Mouse (Mus musculus) ES-E14 (cell line): ENCODE measurements around the gene Cbx4. TPM values are rescaled to one million over a fixed set of nuclear protein-coding genes. Genes with fewer than 3 reads are reported as not detected.

Experiments used
- DNase-seq: peaks from one replicate; pipeline ENCODE4 v3.0.0-alpha.2; 2013; ENCODE audit warnings: low read depth, low spot score
- H3K27ac ChIP-seq: 2 replicates; pipeline ENCODE4 v1.5.1; 2012; ENCODE audit warnings: low read depth, mild to moderate bottlenecking, low read length, moderate library complexity, mixed read lengths; ENCODE audit not compliant: poor library complexity, insufficient read depth, severe bottlenecking
- H3K36me3 ChIP-seq: 2 replicates; pipeline ENCODE4 v1.6.1; 2012; ENCODE audit warnings: mild to moderate bottlenecking, low read length, moderate library complexity, mixed read lengths; ENCODE audit not compliant: control insufficient read depth, poor library complexity, insufficient read depth, severe bottlenecking
- H3K4me1 ChIP-seq, 2 experiments: fragments of 150-350 bp in 1 of 2; sonication (generic) in 1 of 2; 2 replicates each; pipeline ENCODE4 v1.6.1; 2012; ENCODE audit warnings: low read length in 2 of 2, mild to moderate bottlenecking in 1 of 2, mixed read lengths in 1 of 2; ENCODE audit not compliant: control insufficient read depth in 2 of 2, insufficient read depth in 2 of 2, poor library complexity in 1 of 2
- H3K4me3 ChIP-seq, 2 experiments: fragments of 150-350 bp in 1 of 2; sonication (generic) in 1 of 2; 2 replicates each; pipeline ENCODE4 v1.5.1; 2012; ENCODE audit warnings: low read length in 2 of 2, low read depth in 1 of 2, mild to moderate bottlenecking in 1 of 2, mixed read lengths in 1 of 2; ENCODE audit not compliant: insufficient read depth in 1 of 2, poor library complexity in 1 of 2, severe bottlenecking in 1 of 2
- H3K9ac ChIP-seq: 2 replicates; pipeline ENCODE4 v1.6.1; 2012; ENCODE audit warnings: low read depth, mild to moderate bottlenecking, low read length, mixed read lengths; ENCODE audit not compliant: poor library complexity, insufficient read depth, severe bottlenecking
- H3K9me3 ChIP-seq: fragments of 150-350 bp; sonication (generic); 2 replicates; pipeline ENCODE4 v1.6.1; 2012; ENCODE audit warnings: low read depth, mild to moderate bottlenecking, low read length; ENCODE audit not compliant: control insufficient read depth, insufficient read depth
- CHD2 ChIP-seq: IDR thresholded peaks from 2 replicates; pipeline ENCODE4 v1.6.1; 2014; ENCODE audit warnings: mild to moderate bottlenecking, low read depth, low read length, inconsistent platforms
- MAFK ChIP-seq: IDR thresholded peaks from 2 replicates; pipeline ENCODE4 v1.6.1; 2014; ENCODE audit warnings: mild to moderate bottlenecking, low read depth, low read length, inconsistent platforms; ENCODE audit not compliant: insufficient read depth
- ZC3H11A ChIP-seq: IDR thresholded peaks from 2 replicates; pipeline ENCODE4 v1.6.1; 2012; ENCODE audit warnings: low read depth, mild to moderate bottlenecking, inconsistent platforms, low read length, borderline replicate concordance
- ZNF384 ChIP-seq: IDR thresholded peaks from 2 replicates; pipeline ENCODE4 v1.6.1; 2012; ENCODE audit warnings: low read depth, low read length, inconsistent platforms
- in situ Hi-C, 2 experiments: fragments of 600-800 bp; cut with MboI; formaldehyde crosslinking; loops; one replicate each; pipeline ENCODE4 v1.15.1; 2025; ENCODE audit warnings: low sequenced_read_pairs in 2 of 2, inconsistent platforms in 1 of 2; ENCODE audit not compliant: unreplicated experiment in 2 of 2
- total RNA-seq: library from RNA; depleted of rRNA; stranded (reverse); fragments of 300-350 nt; gene quantifications from 2 replicates; pipeline ENCODE4 v1.2.3, GENCODE M21; 2012; rRNA removed

Cbx4 gene
- total RNA-seq, 1 experiment, result 1.8 TPM

DNA sequence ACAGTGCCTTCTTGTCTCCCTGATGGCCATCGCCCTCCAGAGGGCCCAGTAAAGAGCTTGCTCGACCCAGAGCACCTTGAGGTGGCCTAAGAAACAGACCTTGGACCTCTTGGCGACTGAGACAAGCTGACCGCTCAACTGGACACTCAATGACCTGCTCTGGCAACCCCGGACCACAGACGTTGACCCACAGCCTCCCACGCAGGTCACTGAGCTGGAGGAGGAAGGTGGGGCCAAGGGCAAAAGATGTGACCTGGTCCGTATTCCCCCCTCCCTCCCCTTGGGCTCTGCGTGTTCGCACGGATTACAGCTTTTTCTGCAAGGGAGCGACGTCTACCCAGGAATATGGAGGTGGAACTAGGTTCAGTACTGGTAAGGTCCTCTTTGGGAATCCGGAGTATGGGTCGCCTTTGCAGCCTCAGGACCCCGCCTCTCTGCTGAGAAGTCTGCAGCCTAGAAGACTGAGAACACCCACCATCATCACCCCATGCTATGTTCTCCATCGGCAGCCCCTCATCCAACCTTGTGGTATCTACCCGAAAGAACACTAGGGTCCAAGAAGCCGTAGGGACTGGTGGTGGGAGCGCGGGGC is 50.8 kb downstream of the Cbx4 start:
- H3K27ac ChIP-seq, result no peak overlapping the region
- no peaks in the 10 kb centered on the region for H3K9me3 ChIP-seq
- peaks cover 0 to 6% of the 10 kb centered on the region in 2 experiments; a peak in 1 of 4 replicates for H3K4me1 ChIP-seq
- 0 out of 2 replicates have a peak, but pooled peaks cover 4% of the 10 kb centered on the region for H3K36me3 ChIP-seq
- in situ Hi-C loops, result loop anchor here in 1 of 2 experiments (10.0 kb wide), 1 partner anchor 50 kb away; the partner anchor contains the start of gene Cbx4
- no peak overlapping the region for H3K9ac ChIP-seq
- TF ChIP-seq ZC3H11A (no peak), ZNF384 (no peak), MAFK (no peak), CHD2 (no peak)
- no peak overlapping the region for H3K4me3 ChIP-seq
- DNase-seq, result no peak

DNA sequence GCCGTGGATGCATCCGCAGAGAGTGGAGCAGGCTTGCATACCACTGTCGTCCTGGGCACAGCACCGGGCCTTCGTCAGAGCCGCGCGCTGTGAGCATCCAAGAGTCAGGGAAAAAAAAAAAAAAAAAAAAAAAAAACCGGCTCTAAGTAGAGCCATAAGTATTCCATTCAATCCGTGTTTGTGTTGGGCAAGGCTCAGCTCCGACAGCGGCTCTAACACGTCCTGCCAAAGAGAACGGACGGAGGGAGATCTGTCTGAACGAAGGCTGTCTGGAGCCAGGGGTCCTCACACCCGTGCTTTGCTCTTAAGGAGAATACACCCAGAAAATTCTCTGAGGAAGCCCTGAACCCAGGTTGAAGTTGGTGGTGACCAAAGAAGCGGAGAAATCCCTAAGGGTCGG is 51.4 kb downstream of the Cbx4 start:
- peaks cover 0 to 6% of the 10 kb centered on the region in 2 experiments; a peak in 1 of 4 replicates for H3K4me1 ChIP-seq
- no peak overlapping the region for H3K27ac ChIP-seq
- TF ChIP-seq ZNF384, result peak; percentile 75
- no peak for TF ChIP-seq CHD2
- no peaks in the 10 kb centered on the region for H3K9me3 ChIP-seq
- DNase-seq, result no peak
- H3K36me3 ChIP-seq, result peaks cover 7% of the 10 kb centered on the region; the same call in 1 of the 2 replicates
- in situ Hi-C loops, result loop anchor here in 1 of 2 experiments (10.0 kb wide), 1 partner anchor 50 kb away; the partner anchor contains the start of gene Cbx4
- H3K9ac ChIP-seq, result no peak overlapping the region
- no peak overlapping the region for H3K4me3 ChIP-seq

DNA sequence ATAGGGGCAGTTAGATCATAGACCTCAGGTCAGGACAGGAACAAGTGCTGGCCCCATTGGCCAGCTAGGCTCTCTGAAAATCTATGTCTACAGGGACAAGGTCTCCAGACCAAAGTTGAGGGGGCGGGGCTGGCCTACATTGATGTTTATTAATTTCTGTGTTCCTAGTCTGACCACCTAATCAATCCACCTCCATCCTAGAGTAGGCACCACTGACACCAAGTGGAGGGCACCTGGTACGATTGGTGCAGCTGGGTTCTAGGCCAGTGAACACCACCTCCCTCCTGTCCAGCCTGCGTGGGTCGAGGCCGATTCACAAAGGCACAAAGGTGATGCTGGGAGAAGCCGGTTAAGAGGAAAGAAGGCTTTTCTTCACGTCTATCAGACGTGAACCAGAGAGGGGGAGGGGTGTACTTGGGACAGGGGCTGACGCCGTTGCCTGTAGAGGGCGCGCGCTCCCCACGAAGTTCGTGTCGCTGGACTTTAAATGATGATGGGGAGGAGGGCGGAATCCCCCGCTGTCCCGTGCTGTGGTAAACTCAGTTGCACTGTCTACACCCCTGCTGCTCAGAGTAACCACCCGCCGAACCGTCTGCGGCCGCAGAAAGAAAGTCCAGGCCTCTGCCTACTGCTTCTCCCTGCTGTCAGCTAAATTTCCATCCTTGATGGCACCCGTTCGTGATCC is 52.0 kb downstream of the Cbx4 start:
- Histone ChIP-seq H3K4me3 (no peak overlapping the region), H3K36me3 (peaks cover 13% of the 10 kb centered on the region; the same call in 1 of the 2 replicates), H3K27ac (no peak overlapping the region), H3K4me1 (peaks cover 0 to 6% of the 10 kb centered on the region in 2 experiments; a peak in 1 of 4 replicates), H3K9ac (no peak overlapping the region), H3K9me3 (no peaks in the 10 kb centered on the region)
- no peak for TF ChIP-seq ZNF384
- 0 out of 2 replicates have a peak, but pooled peaks have one; percentile 58 for TF ChIP-seq CHD2
- in situ Hi-C loops, result loop anchor here in 1 of 2 experiments (10.0 kb wide), 1 partner anchor 51 kb away; the partner anchor contains the start of gene Cbx4
- no peak for DNase-seq

Other genes starting within 250 kb of the Cbx4 start
- gene Rbfox3, start 174.6 kb downstream of the Cbx4 start, total RNA-seq, result 0.45 and 0.69 TPM in 2 replicates
- not detected in 2 replicates for gene Enpp7, start 98.0 kb downstream of the Cbx4 start, total RNA-seq
- gene Cbx2, start 63.3 kb downstream of the Cbx4 start, total RNA-seq, result 12.6 and 13.9 TPM in 2 replicates
- gene Cbx8, start 45.3 kb downstream of the Cbx4 start, total RNA-seq, result 1.1 and 1.2 TPM in 2 replicates
- 6.3 and 10.1 TPM in 2 replicates for gene Tbc1d16, start 142.3 kb upstream of the Cbx4 start, total RNA-seq
- gene Ccdc40, start 142.4 kb upstream of the Cbx4 start, total RNA-seq, result 6.2 and 6.4 TPM in 2 replicates
- gene Gaa, start 181.7 kb upstream of the Cbx4 start, total RNA-seq, result 69.3 and 116 TPM in 2 replicates
- gene Eif4a3, start 213.9 kb upstream of the Cbx4 start, total RNA-seq, result 337 and 400 TPM in 2 replicates
- gene Card14, start 221.5 kb upstream of the Cbx4 start, total RNA-seq, result 0.22 and 0.58 TPM in 2 replicates